ENCODE assay signal across 1 mouse cellular context in the genomic region with DNA sequence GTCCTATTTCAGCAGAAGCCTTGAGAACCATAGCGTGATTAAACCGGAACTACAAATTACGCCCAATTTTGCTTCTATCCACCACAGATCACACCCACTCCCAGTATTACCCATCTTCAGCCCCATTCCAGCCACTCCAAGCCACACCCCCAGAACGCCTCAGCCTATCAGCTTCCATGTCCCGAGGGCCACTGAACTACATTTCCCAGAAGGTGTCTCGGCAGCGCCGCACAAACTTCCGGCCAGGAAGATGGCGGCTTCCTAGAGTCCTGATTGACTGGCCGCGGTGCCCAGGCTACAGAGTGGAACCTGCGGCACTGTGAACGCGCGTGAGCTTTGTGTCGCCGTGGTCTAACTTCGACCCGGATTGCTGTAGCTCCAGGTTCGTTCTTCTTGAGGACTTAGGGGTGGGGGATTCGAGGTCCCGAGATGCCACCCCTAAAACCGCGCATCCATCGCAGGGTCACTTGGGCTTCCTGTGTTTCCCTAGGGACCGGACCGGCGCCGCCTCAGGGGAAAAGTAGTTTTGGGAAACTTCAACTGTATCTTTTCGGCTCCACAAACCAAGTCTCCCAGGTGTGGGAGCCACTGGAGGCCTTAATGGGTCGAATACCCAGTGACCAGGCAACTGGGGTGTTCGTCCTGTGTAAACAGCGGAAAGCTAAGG.
A peak's percentile ranks its signal among the peaks of the same experiment; 100 is the strongest.
TF ChIP-seq lines count a peak whose summit lies in the region.

Gene Babam1 (plus strand): TSS at position 223 of the 667 bp plus-strand sequence.

TF ChIP-seq in CH12.LX, 34 proteins besides CTCF, POLR2A, EP300 and RAD21:
- no peak for TF ChIP-seq JUN (IDR thresholded peaks at IDR 0.05; ENCODE audit: insufficient read depth, low read depth, low read length)
- TF ChIP-seq UBTF (IDR thresholded peaks at IDR 0.05; ENCODE audit: low read depth, low read length), result no peak
- TF ChIP-seq MXI1 (IDR thresholded peaks at IDR 0.05; ENCODE audit: low read depth, low read length), result peak; percentile 52; the same call in 1 of the 2 replicates
- TF ChIP-seq IRF4 (IDR thresholded peaks at IDR 0.05; ENCODE audit: low read depth, low read length), result no peak
- no peak for TF ChIP-seq CHD1 (IDR thresholded peaks at IDR 0.05; ENCODE audit: low read depth, low read length)
- TF ChIP-seq MAZ (IDR thresholded peaks at IDR 0.05; ENCODE audit: low read depth, low read length), result no peak
- TF ChIP-seq MEF2A (IDR thresholded peaks at IDR 0.05; ENCODE audit: borderline replicate concordance, low read depth, low read length), result no peak
- TF ChIP-seq RCOR1 (conservative IDR thresholded peaks at IDR 0.05; ENCODE audit: low read depth, low read length), result no peak
- TF ChIP-seq ZNF384 (IDR thresholded peaks at IDR 0.05; ENCODE audit: low read depth, low read length), result no peak
- peak; percentile 95; the same call in 1 of the 2 replicates for TF ChIP-seq KAT2A (IDR thresholded peaks at IDR 0.05; ENCODE audit: insufficient replicate concordance, low read length)
- no peak for TF ChIP-seq ZC3H11A (IDR thresholded peaks at IDR 0.05; ENCODE audit: low read depth, low read length)
- TF ChIP-seq CHD2 (IDR thresholded peaks at IDR 0.05; ENCODE audit: low read length), result no peak
- TF ChIP-seq GABPA (IDR thresholded peaks at IDR 0.05; ENCODE audit: insufficient replicate concordance, low read depth, low read length), result peak; percentile 38; the same call in 1 of the 2 replicates
- no peak; the same call in 1 of the 2 replicates for TF ChIP-seq BHLHE40 (IDR thresholded peaks at IDR 0.05; ENCODE audit: low read depth, low read length)
- no peak for TF ChIP-seq E2F4 (IDR thresholded peaks at IDR 0.05; ENCODE audit: insufficient replicate concordance, low read depth, low read length)
- TF ChIP-seq TCF12 (IDR thresholded peaks at IDR 0.05; ENCODE audit: low read depth, low read length), result peak; percentile 85
- peak; percentile 65; the same call in 1 of the 2 replicates for TF ChIP-seq TBP (conservative IDR thresholded peaks at IDR 0.05; ENCODE audit: low read depth, low read length)
- peak; percentile 68; the same call in 1 of the 2 replicates for TF ChIP-seq SIN3A (IDR thresholded peaks at IDR 0.05; ENCODE audit: low read length)
- peak; percentile 71; the same call in 1 of the 2 replicates for TF ChIP-seq ZMIZ1 (IDR thresholded peaks at IDR 0.05; ENCODE audit: low read depth, low read length)
- peak; percentile 86 for TF ChIP-seq ELF1 (IDR thresholded peaks at IDR 0.05; ENCODE audit: low read depth, low read length)
- no peak for TF ChIP-seq ZKSCAN1 (IDR thresholded peaks at IDR 0.05; ENCODE audit: borderline replicate concordance, low read depth, low read length)
- peak; percentile 99 for TF ChIP-seq HCFC1 (IDR thresholded peaks at IDR 0.05; ENCODE audit: low read depth, low read length)
- TF ChIP-seq JUND (conservative IDR thresholded peaks at IDR 0.05; ENCODE audit: low read depth, low read length), result no peak
- TF ChIP-seq USF1 (IDR thresholded peaks at IDR 0.05; ENCODE audit: low read depth, low read length), result no peak
- no peak for TF ChIP-seq MAX (IDR thresholded peaks at IDR 0.05; ENCODE audit: low read length)
- TF ChIP-seq NELFE (IDR thresholded peaks at IDR 0.05; ENCODE audit: low read depth, low read length), result peak; percentile 63; the same call in 1 of the 2 replicates
- TF ChIP-seq USF2 (conservative IDR thresholded peaks at IDR 0.05; ENCODE audit: low read depth, low read length), result no peak
- peak; percentile 56; the same call in 1 of the 2 replicates for TF ChIP-seq NRF1 (IDR thresholded peaks at IDR 0.05; ENCODE audit: low read depth, low read length)
- TF ChIP-seq MAFK (IDR thresholded peaks at IDR 0.05; ENCODE audit: insufficient replicate concordance, low read length), result no peak
- no peak for TF ChIP-seq PAX5 (IDR thresholded peaks at IDR 0.05; ENCODE audit: low read length)
- TF ChIP-seq MYC (IDR thresholded peaks at IDR 0.05; ENCODE audit: low read depth, low read length), result no peak
